In the genomic region with DNA sequence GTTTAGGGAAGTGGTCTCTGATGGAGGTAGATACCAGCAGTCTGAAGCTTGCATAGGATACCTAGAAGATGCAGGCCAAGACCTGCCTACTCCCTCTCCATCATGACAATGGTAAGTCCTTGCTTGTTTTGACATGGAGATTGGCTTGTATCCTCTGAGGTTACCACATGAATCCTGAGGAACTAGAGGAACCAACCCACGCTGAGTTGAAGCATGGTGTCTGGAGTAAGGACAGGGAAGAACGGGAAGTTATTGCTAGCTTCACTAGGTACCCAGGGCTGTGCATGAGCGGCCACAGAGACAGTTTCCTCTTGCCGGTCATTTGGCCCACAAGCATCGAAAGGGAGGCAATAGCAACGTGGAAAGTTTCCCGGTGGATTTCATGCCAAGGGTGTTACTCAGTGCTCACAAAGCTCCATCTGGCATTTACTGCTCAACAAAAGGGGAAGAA, we compare ENCODE assay signal across 13 mouse cellular contexts. TPM values are rescaled to one million over a fixed set of nuclear protein-coding genes. Genes with fewer than 3 reads are reported as not detected.
DNase-seq lines count a peak whose midpoint lies in the region; TF ChIP-seq lines count a peak whose summit lies in the region.
"Had no signal": no experiment of that assay in that cellular context is flagged by ENCODE, and none has a peak within 500 bp of the region (broad histone marks: within the 10 kb centered on the region; RNA-seq: fewer than 3 reads in every experiment).

No protein-coding gene starts in this region.

- no peak for TF ChIP-seq CTCF in kidney, adult 2 months (conservative IDR thresholded peaks at IDR 0.05; ENCODE audit: insufficient read depth, insufficient read length, low read depth, low read length)

- H3K36me3 ChIP-seq in kidney, adult 2 months (ENCODE audit: control insufficient read depth, insufficient read depth, low read length) = no peaks in the 10 kb centered on the region
- H3K36me3 ChIP-seq: embryonic facial prominence, embryonic 13.5 days; lung, embryonic 15.5 days had no signal

- 27% methylated on average over 7 of the region's 7 CpGs for WGBS in kidney, adult 2 months

- no peak for TF ChIP-seq POLR2A in kidney, adult 2 months (IDR thresholded peaks at IDR 0.05; ENCODE audit: low read depth, low read length)

- no peak overlapping the region for H3K27ac ChIP-seq in kidney, adult 2 months (ENCODE audit: insufficient read depth, low read depth, low read length)
- H3K27ac ChIP-seq: embryonic facial prominence, embryonic 13.5 days; left cerebral cortex, adult 2 months; lung, embryonic 15.5 days had no signal

- no peak overlapping the region for H3K4me3 ChIP-seq in kidney, adult 2 months (ENCODE audit: insufficient read depth, low read depth, low read length)
- H3K4me3 ChIP-seq: embryonic facial prominence, embryonic 13.5 days; left cerebral cortex, adult 2 months; lung, embryonic 15.5 days had no signal

- H3K27me3 ChIP-seq in kidney, adult 2 months (replicated peaks; ENCODE audit: control insufficient read depth, insufficient read depth, low read length) = no peaks in the 10 kb centered on the region
- H3K27me3 ChIP-seq: embryonic facial prominence, embryonic 13.5 days; lung, embryonic 15.5 days had no signal

- H3K4me1 ChIP-seq in kidney, adult 2 months (ENCODE audit: control insufficient read depth, insufficient read depth, low read length) = no peaks in the 10 kb centered on the region
- H3K4me1 ChIP-seq: embryonic facial prominence, embryonic 13.5 days had no signal

- DNase-seq in kidney, adult 2 months = peak; percentile 5
- DNase-seq in kidney, adult 11 months = no peak
- DNase-seq in B cell, adult 2 months = peak; percentile 50 to 52
- DNase-seq in cerebellum, adult 11 months = peak; percentile 16
- peak; percentile 6 for DNase-seq in lung, postnatal 14 days
- no peak for DNase-seq in layer of hippocampus, postnatal 36 days
- no peak for DNase-seq in right cerebral cortex, postnatal 25 days
- no peak for DNase-seq in left cerebral cortex, adult 9 months (ENCODE audit: low spot score in 2 of 2)
- DNase-seq: adrenal gland, adult 8-10 months; thymus, postnatal 25 days had no signal

RNA-seq across cellular contexts. Expression of a gene that starts 16.0 kb away (rescaled TPM):
- 1.5 and 2.2 TPM in 2 replicates for polyA plus RNA-seq in kidney, adult 2 months (2012; rRNA removed)
- total RNA-seq in layer of hippocampus, postnatal 36 days (2021) = 10 to 100 TPM; 44.1 to 50.3 TPM

Comparison
In these comparisons a context has a peak if more than half of its experiments do, and no peak if none do; other contexts are left out.
1. DNase-seq: peak in kidney, adult 2 months (single experiment), B cell, adult 2 months (2 of 2), cerebellum, adult 11 months (single experiment) and lung, postnatal 14 days (single experiment); none in kidney, adult 11 months (single experiment), layer of hippocampus, postnatal 36 days (0 of 2), right cerebral cortex, postnatal 25 days (single experiment) and left cerebral cortex, adult 9 months (0 of 2).